Mouse (Mus musculus) hindbrain, postnatal 0 days (tissue): ENCODE results near the gene Kcnj11. TPM values are rescaled to one million over a fixed set of nuclear protein-coding genes. Genes with fewer than 3 reads are reported as not detected.

Experiments used
- ATAC-seq: fragments of 200-750 bp; cut with Nextera tagmentation; 2 replicates; pipeline ENCODE4 v1.8.0; 2017; ENCODE audit warnings: mild to moderate bottlenecking, moderate TSS enrichment, moderate library complexity
- DNase-seq: peaks from one replicate; pipeline ENCODE4 v3.0.0-alpha.2; 2015; ENCODE audit warnings: low spot score
- H3K27ac ChIP-seq: fragments of 300-500 bp; sonication (generic); 2 replicates; pipeline ENCODE4 v1.5.1; 2014; ENCODE audit warnings: mild to moderate bottlenecking
- H3K27me3 ChIP-seq: fragments of 300-500 bp; sonication (generic); 2 replicates; pipeline ENCODE4 v1.6.1; 2014; ENCODE audit warnings: low read length, mixed read lengths; ENCODE audit not compliant: insufficient read depth
- H3K36me3 ChIP-seq: fragments of 300-500 bp; sonication (generic); 2 replicates; pipeline ENCODE4 v1.6.1; 2014; ENCODE audit warnings: low read length, mixed read lengths; ENCODE audit not compliant: insufficient read depth
- H3K4me1 ChIP-seq: fragments of 300-500 bp; sonication (generic); 2 replicates; pipeline ENCODE4 v1.6.1; 2014; ENCODE audit warnings: antibody characterized with exemption, low read length, mixed read lengths; ENCODE audit not compliant: insufficient read depth
- H3K4me2 ChIP-seq: fragments of 300-500 bp; sonication (generic); 2 replicates; pipeline ENCODE4 v1.6.1; 2014; ENCODE audit warnings: low read depth, mild to moderate bottlenecking, low read length, moderate library complexity, mixed read lengths
- H3K4me3 ChIP-seq: fragments of 300-500 bp; sonication (generic); 2 replicates; pipeline ENCODE4 v1.5.1; 2014; ENCODE audit warnings: low read length
- H3K9ac ChIP-seq: fragments of 300-500 bp; sonication (generic); replicated peaks from 2 replicates; pipeline ENCODE4 v1.6.1; 2014; ENCODE audit warnings: mild to moderate bottlenecking, low read length, moderate library complexity, mixed read lengths
- H3K9me3 ChIP-seq: fragments of 300-500 bp; sonication (generic); 2 replicates; pipeline ENCODE4 v1.6.1; 2016; ENCODE audit warnings: low read length, mixed read lengths
- CTCF ChIP-seq: IDR thresholded peaks from 2 replicates; pipeline ENCODE4 v1.5.1; 2016; ENCODE audit warnings: antibody characterized with exemption, control low read depth, low read depth
- WGBS: fragments of 180-500 bp; shearing (Covaris S2); extraction: QIAGEN DNeasy Blood & Tissue Kit; methylation state at CpG from one replicate; pipeline ENCODE4 v1.1.7; 2014; 5-methylcytosine and 5-hydroxymethylcytosine counted together
- polyA plus RNA-seq: library from polyadenylated mRNA; unstranded; fragments of >200 nt; fragmentation: Nextera tagmentation; extraction: Ambion mirVana; gene quantifications from 2 replicates; pipeline ENCODE4 v1.2.1, GENCODE M21; 2015
- total RNA-seq: library from RNA; depleted of rRNA; stranded (reverse); fragments of >200 nt; gene quantifications from 2 replicates; pipeline ENCODE4 v1.2.3, GENCODE M21; 2014

Gene Kcnj11
- total and polyA plus RNA-seq, 2 experiments from 2014 or later = 3.0 to 18.7 TPM

DNA sequence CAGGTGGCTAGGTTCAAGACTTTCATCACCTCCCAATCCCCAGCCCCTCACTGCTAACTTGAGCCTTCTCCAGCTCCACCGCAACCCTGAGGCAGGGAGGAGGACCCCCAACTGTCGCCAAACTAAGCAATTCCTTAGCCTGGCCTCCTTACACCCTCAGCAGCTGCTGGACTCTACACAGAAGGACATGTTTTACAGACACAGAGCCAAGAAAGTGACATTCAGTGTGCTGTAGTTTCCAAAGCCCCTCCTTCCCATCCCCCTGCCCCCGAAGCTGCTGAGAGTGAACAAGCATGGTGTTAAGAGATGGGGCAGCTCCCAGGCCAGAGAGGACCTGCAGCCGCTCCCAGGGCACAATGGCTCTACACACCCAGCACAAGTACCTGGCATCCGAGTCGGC, 23.9 kb upstream of the Kcnj11 start:
- H3K4me1 ChIP-seq = no peaks in the 10 kb centered on the region
- DNase-seq = peak; percentile 52
- H3K9ac ChIP-seq = no peak overlapping the region
- no peaks in the 10 kb centered on the region for H3K27me3 ChIP-seq
- no peak overlapping the region for H3K4me2 ChIP-seq
- H3K27ac ChIP-seq = no peak overlapping the region
- no peaks in the 10 kb centered on the region; the same call in 1 of the 2 replicates for H3K9me3 ChIP-seq
- 39% methylated on average over 6 of the region's 6 CpGs for WGBS
- 0 out of 2 replicates have a peak, but pooled peaks have one; percentile 38 for ATAC-seq
- no peaks in the 10 kb centered on the region for H3K36me3 ChIP-seq
- no peak overlapping the region for H3K4me3 ChIP-seq
- no peak for TF ChIP-seq CTCF

DNA sequence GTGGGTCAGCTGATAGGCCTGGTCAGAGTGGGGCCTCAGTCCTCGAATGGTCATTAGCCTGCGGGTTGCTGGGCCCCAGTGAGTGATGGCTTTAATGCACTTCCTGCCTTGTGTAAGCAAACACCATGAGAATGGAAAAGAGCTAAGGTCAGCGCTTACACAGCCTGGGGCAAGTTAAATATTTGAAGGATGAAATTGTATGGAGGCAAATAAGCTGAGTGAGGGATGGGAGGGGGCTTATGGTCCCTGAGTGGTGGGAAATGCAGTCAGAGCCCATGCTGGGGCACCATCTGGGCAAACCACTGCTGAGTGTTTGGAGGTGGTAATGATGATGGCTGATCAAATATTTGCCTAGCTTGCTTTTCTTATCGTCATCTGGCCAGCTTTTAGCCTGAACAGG, 22.4 kb upstream of the Kcnj11 start:
- no peak overlapping the region for H3K27ac ChIP-seq
- DNase-seq = no peak
- TF ChIP-seq CTCF = no peak
- H3K9me3 ChIP-seq = no peaks in the 10 kb centered on the region; the same call in 1 of the 2 replicates
- no peak overlapping the region for H3K4me3 ChIP-seq
- H3K36me3 ChIP-seq = no peaks in the 10 kb centered on the region
- no peak overlapping the region for H3K4me2 ChIP-seq
- no peaks in the 10 kb centered on the region for H3K4me1 ChIP-seq
- 49% methylated on average over 4 of the region's 4 CpGs for WGBS
- no peak for ATAC-seq
- H3K27me3 ChIP-seq = no peaks in the 10 kb centered on the region
- no peak overlapping the region for H3K9ac ChIP-seq

DNA sequence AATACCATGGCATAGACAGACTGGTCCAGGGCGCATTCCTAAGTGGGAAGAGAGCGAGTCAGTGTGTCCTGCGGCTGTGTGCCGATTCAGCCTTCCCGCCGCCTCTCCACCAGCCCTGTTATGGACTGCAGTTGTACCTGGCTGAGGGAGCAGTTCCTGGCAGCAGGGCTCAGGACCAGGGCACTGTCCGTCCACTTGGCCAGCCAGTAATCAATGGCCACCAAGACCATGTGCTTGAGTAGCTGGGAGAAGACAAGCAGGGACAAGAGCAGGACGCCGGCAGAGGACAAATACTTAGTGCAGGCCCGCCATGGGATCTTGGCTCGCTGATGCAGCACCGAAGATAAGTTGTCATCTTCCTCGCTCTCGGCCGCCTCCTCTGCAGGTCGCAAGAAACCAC, 16.5 kb upstream of the Kcnj11 start:
- TF ChIP-seq CTCF = no peak
- 95% methylated on average over 16 of the region's 16 CpGs for WGBS
- no peaks in the 10 kb centered on the region for H3K27me3 ChIP-seq

DNA sequence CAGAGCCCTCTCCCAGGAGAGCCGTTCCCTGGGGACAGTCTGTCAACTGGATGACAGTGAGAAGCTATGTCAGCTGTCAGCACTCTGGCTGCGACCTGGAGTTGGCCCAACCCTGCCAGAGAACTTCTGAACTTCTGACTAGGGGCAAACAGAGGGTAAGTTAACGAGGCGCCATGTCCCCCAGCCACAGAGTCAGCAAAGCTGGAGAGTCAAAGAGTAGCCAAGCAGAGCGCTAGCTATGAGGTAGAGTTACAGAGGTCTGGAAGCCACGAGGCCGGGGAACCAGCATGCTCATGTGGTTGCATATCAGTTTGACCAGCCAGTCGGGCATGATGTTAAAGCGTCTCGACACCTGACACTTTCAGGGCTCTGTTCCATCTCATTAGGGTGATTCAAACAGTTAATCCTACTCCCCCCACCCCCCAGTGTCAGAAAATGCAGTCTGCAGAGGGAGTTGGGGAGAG, 15.6 kb upstream of the Kcnj11 start:
- Histone ChIP-seq H3K9ac (no peak overlapping the region), H3K9me3 (no peaks in the 10 kb centered on the region), H3K36me3 (no peaks in the 10 kb centered on the region), H3K4me3 (no peak overlapping the region), H3K27ac (no peak overlapping the region), H3K27me3 (no peaks in the 10 kb centered on the region), H3K4me1 (peaks cover 12% of the 10 kb centered on the region; the same call in 1 of the 2 replicates), H3K4me2 (no peak overlapping the region)
- 54% methylated on average over 10 of the region's 10 CpGs for WGBS
- TF ChIP-seq CTCF = no peak
- 0 out of 2 replicates have a peak, but pooled peaks have one; percentile 13 for ATAC-seq
- peak; percentile 55 for DNase-seq

More for the DNA sequence above, 16.5 kb upstream of the Kcnj11 start:
- H3K27ac ChIP-seq = no peak overlapping the region
- H3K4me1 ChIP-seq = peaks cover 12% of the 10 kb centered on the region; the same call in 1 of the 2 replicates
- H3K4me2 ChIP-seq = no peak overlapping the region
- H3K36me3 ChIP-seq = no peaks in the 10 kb centered on the region
- no peak for DNase-seq
- no peak overlapping the region for H3K9ac ChIP-seq
- no peaks in the 10 kb centered on the region; the same call in 1 of the 2 replicates for H3K9me3 ChIP-seq
- no peak overlapping the region for H3K4me3 ChIP-seq
- ATAC-seq = no peak

DNA sequence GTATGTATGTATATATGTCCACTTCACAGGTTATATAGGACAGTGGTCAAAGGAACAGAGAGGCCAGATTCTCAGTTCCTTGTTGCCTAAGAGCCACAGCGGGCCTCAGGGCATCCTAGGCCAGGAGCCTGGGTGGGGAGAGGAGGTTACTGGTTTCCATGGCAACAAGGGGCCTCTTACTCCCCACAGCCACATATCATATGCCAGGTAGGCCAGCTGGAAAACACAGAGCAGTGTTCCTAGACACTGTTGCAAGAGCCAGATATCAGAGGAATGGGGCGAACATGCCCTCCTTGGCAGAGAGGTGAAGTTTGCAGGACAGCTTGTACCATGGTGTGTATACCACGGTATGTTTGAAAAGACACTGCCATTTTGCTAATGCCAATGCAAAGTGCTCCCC, 12.9 kb upstream of the Kcnj11 start:
- Histone ChIP-seq H3K4me2 (no peak overlapping the region), H3K9me3 (no peaks in the 10 kb centered on the region), H3K27ac (peak overlapping the region; percentile 26; the same call in 1 of the 2 replicates), H3K4me3 (no peak overlapping the region), H3K4me1 (peaks cover 12% of the 10 kb centered on the region; the same call in 1 of the 2 replicates), H3K9ac (no peak overlapping the region), H3K27me3 (no peaks in the 10 kb centered on the region), H3K36me3 (no peaks in the 10 kb centered on the region)
- peak; percentile 28 for ATAC-seq
- no peak for TF ChIP-seq CTCF
- DNase-seq = peak; percentile 61
- 36% methylated on average over 3 of the region's 3 CpGs for WGBS

DNA sequence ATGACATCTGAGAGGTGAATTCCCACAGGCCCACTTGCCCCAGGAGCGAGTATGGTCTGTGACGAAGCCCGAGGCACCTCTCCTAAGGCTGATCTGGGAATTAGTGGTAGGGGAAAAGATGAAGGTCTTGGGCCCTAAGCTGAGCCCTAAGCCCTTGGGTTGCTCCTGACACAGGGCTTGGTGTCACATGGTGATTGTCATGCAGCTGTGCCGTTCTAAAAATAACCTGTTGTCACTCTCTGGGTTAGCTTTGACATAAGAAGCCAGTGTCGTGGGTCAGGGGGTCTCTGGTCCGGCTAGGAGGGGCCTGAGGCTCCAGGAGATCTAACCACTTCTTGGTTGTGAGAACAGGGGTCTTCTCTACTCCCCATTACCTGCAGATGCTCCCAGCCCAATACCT, 11.4 kb upstream of the Kcnj11 start:
- 67% methylated on average over 6 of the region's 6 CpGs for WGBS
- H3K9ac ChIP-seq = no peak overlapping the region
- DNase-seq = no peak
- no peaks in the 10 kb centered on the region for H3K27me3 ChIP-seq
- H3K9me3 ChIP-seq = no peaks in the 10 kb centered on the region
- ATAC-seq = no peak
- H3K4me3 ChIP-seq = no peak overlapping the region
- no peaks in the 10 kb centered on the region for H3K36me3 ChIP-seq
- no peak overlapping the region for H3K4me2 ChIP-seq
- no peak overlapping the region for H3K27ac ChIP-seq
- H3K4me1 ChIP-seq = peaks cover 12% of the 10 kb centered on the region; the same call in 1 of the 2 replicates
- no peak for TF ChIP-seq CTCF

DNA sequence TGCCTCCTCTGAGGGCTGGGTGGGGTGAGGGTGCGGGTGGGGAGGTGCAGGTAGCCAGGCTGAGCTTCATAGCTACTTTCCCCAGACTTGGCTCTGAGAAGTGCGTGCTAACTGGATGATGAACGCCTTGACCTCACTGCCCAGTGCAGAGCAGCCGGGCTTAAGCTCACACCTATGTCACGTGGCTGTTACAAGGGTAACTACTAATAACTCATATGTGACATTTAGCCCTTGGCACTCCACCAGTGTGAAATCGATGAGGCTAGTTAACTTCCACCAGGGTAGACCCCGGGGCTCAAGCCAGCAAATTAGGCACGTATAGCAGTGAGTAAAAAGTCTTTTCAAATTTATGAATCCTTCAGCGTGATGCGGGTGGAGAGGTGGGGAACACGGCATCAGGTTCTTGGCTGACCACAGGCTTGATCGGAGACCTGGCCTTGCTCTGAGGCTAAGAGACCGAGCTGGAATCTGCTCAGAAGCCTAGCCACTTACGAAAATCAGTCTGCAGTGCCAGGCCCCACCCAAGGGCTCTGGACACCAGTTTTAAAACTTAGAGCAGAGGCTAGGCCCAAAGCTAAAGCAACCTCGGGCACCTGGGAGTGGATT, 10.8 kb upstream of the Kcnj11 start:
- Histone ChIP-seq H3K4me2 (no peak overlapping the region), H3K27ac (no peak overlapping the region), H3K4me1 (peaks cover 12% of the 10 kb centered on the region; the same call in 1 of the 2 replicates), H3K4me3 (no peak overlapping the region), H3K9me3 (no peaks in the 10 kb centered on the region), H3K27me3 (no peaks in the 10 kb centered on the region), H3K9ac (no peak overlapping the region), H3K36me3 (no peaks in the 10 kb centered on the region)
- no peak for ATAC-seq
- no peak for TF ChIP-seq CTCF
- 72% methylated on average over 15 of the region's 15 CpGs for WGBS
- no peak for DNase-seq
